Mouse (Mus musculus) embryonic facial prominence, embryonic 10.5 days (tissue): Measurements from ENCODE around the gene Rpl10a. TPM values are rescaled to one million over a fixed set of nuclear protein-coding genes. Genes with fewer than 3 reads are reported as not detected.
"Not testable (repeated sequence)": the region's sequence is repeated elsewhere in the genome, so short reads cannot be mapped to it uniquely, and the experiment has no call there.

Experiments used
- DNase-seq: peaks from one replicate; pipeline ENCODE4 v3.0.0-alpha.2; 2017; ENCODE audit warnings: low spot score
- H3K27ac ChIP-seq: fragments of 300-500 bp; sonication (generic); replicated peaks from 2 replicates; pipeline ENCODE4 v1.5.1; 2016; ENCODE audit warnings: mild to moderate bottlenecking
- H3K27me3 ChIP-seq: fragments of 300-500 bp; sonication (generic); replicated peaks from 2 replicates; pipeline ENCODE4 v1.6.1; 2016; ENCODE audit warnings: low read depth, mild to moderate bottlenecking; ENCODE audit not compliant: poor library complexity, severe bottlenecking
- H3K36me3 ChIP-seq: fragments of 300-500 bp; sonication (generic); replicated peaks from 2 replicates; pipeline ENCODE4 v1.6.1; 2016; ENCODE audit warnings: mild to moderate bottlenecking, moderate library complexity
- H3K4me1 ChIP-seq: fragments of 300-500 bp; sonication (generic); 2 replicates; pipeline ENCODE4 v1.6.1; 2016
- H3K4me3 ChIP-seq: fragments of 300-500 bp; sonication (generic); 2 replicates; pipeline ENCODE4 v1.5.1; 2016; ENCODE audit warnings: mild to moderate bottlenecking, moderate library complexity
- H3K9me3 ChIP-seq: fragments of 300-500 bp; sonication (generic); 2 replicates; pipeline ENCODE4 v1.6.1; 2016; ENCODE audit warnings: mild to moderate bottlenecking
- WGBS: fragments of 180-500 bp; shearing (Covaris S2); methylation state at CpG from one replicate; pipeline ENCODE4 v1.1.7; 2016; 5-methylcytosine and 5-hydroxymethylcytosine counted together
- polyA plus RNA-seq: library from polyadenylated mRNA; unstranded; fragments of >200 nt; fragmentation: Nextera tagmentation; extraction: Ambion mirVana; gene quantifications from 2 replicates; pipeline ENCODE4 v1.2.1, GENCODE M21; 2016

Gene Rpl10a
- polyA plus RNA-seq, 1 experiment from 2014 or later: 546 TPM

- peaks cover 74% of the 10 kb centered on the region for H3K36me3 ChIP-seq
Observed at GRCm38 (mm10) chr17:28325751-28326150, 2.5 kb upstream of the Rpl10a start.

GRCm38 (mm10) chr17:28326951-28327350, 1.3 kb upstream of the Rpl10a start:
- peaks cover 6% of the 10 kb centered on the region; the same call in 1 of the 2 replicates for H3K9me3 ChIP-seq
- 78% methylated on average over 3 of the region's 3 CpGs for WGBS
- H3K27me3 ChIP-seq: no peaks in the 10 kb centered on the region
- H3K27ac ChIP-seq: peak overlapping the region; percentile 97
- H3K4me3 ChIP-seq: 0 out of 2 replicates have a peak overlapping the region, but pooled peaks have one; percentile 83
- peaks cover 56% of the 10 kb centered on the region for H3K4me1 ChIP-seq
- peaks cover 74% of the 10 kb centered on the region for H3K36me3 ChIP-seq
- no peak for DNase-seq

More at GRCm38 (mm10) chr17:28325751-28326150, 2.5 kb upstream of the Rpl10a start:
- H3K9me3 ChIP-seq: peaks cover 6% of the 10 kb centered on the region; the same call in 1 of the 2 replicates
- H3K4me1 ChIP-seq: peaks cover 44% of the 10 kb centered on the region
- H3K27ac ChIP-seq: peak overlapping the region; percentile 70
- H3K4me3 ChIP-seq: no peak overlapping the region
- no peaks in the 10 kb centered on the region for H3K27me3 ChIP-seq
- no peak for DNase-seq
- WGBS: 86% methylated on average over 8 of the region's 8 CpGs

- H3K4me1 ChIP-seq: peaks cover 64% of the 10 kb centered on the region
- H3K9me3 ChIP-seq: peaks cover 6% of the 10 kb centered on the region; the same call in 1 of the 2 replicates
- 4% methylated on average over 22 of the region's 22 CpGs for WGBS
- no peak for DNase-seq
- peak overlapping the region; percentile 97 for H3K27ac ChIP-seq
- H3K4me3 ChIP-seq: peak overlapping the region; percentile 83
- peaks cover 74% of the 10 kb centered on the region for H3K36me3 ChIP-seq
- no peaks in the 10 kb centered on the region for H3K27me3 ChIP-seq
Observed at GRCm38 (mm10) chr17:28327673-28328325, 472 bp upstream of the Rpl10a start.

GRCm38 (mm10) chr17:28328946-28329345, 675 bp downstream of the Rpl10a start:
- Histone ChIP-seq H3K4me1 (peaks cover 75% of the 10 kb centered on the region), H3K27ac (peak overlapping the region; percentile 97), H3K4me3 (peak overlapping the region; percentile 83), H3K27me3 (no peaks in the 10 kb centered on the region), H3K9me3 (peaks cover 6% of the 10 kb centered on the region; the same call in 1 of the 2 replicates), H3K36me3 (peaks cover 79% of the 10 kb centered on the region)
- DNase-seq: no peak
- under 1% methylated on average over 25 of the region's 25 CpGs for WGBS

GRCm38 (mm10) chr17:28329503-28330231, 1.4 kb downstream of the Rpl10a start:
- Histone ChIP-seq H3K9me3 (peaks cover 1% of the 10 kb centered on the region; the same call in 1 of the 2 replicates), H3K27me3 (no peaks in the 10 kb centered on the region), H3K36me3 (peaks cover 79% of the 10 kb centered on the region), H3K4me1 (peaks cover 82% of the 10 kb centered on the region), H3K27ac (peak overlapping the region; percentile 97), H3K4me3 (peak overlapping the region; percentile 83)
- no peak for DNase-seq
- WGBS: 8% methylated on average over 4 of the region's 4 CpGs

- DNase-seq: no peak
- H3K4me1 ChIP-seq: peaks cover 85% of the 10 kb centered on the region
- H3K27ac ChIP-seq: peak overlapping the region; percentile 97
- H3K36me3 ChIP-seq: peaks cover 79% of the 10 kb centered on the region
- 65% methylated on average over 2 of the region's 2 CpGs for WGBS
- no peaks in the 10 kb centered on the region for H3K9me3 ChIP-seq
- H3K27me3 ChIP-seq: no peaks in the 10 kb centered on the region
- H3K4me3 ChIP-seq: peak overlapping the region; percentile 83
Observed at GRCm38 (mm10) chr17:28330232-28330546, 1.9 kb downstream of the Rpl10a start.

- not testable (repeated sequence) for H3K27ac ChIP-seq, H3K27me3 ChIP-seq, H3K9me3 ChIP-seq, DNase-seq
- Histone ChIP-seq H3K4me3 (peak overlapping the region; percentile 83), H3K36me3 (peaks cover 79% of the 10 kb centered on the region), H3K4me1 (peaks cover 85% of the 10 kb centered on the region)
- WGBS: 61% methylated on average over 8 of the region's 8 CpGs
Observed at GRCm38 (mm10) chr17:28330590-28330989, 2.3 kb downstream of the Rpl10a start.

- H3K27ac ChIP-seq: 0 out of 2 replicates have a peak overlapping the region, but pooled peaks have one; percentile 5
Observed at GRCm38 (mm10) chr17:28331241-28332112, 3.2 kb downstream of the Rpl10a start.

GRCm38 (mm10) chr17:28332113-28332914, 4.0 kb downstream of the Rpl10a start:
- H3K27ac ChIP-seq: peak overlapping the region; percentile 5
- whole genome bisulfite sequencing: 48% methylated on average over 13 of the region's 13 CpGs
- peak; percentile 45 for DNase-seq

More at GRCm38 (mm10) chr17:28331241-28332112, 3.2 kb downstream of the Rpl10a start:
- no peaks in the 10 kb centered on the region for H3K9me3 ChIP-seq
- peaks cover 76% of the 10 kb centered on the region for H3K4me1 ChIP-seq
- peak; percentile 42 for DNase-seq
- no peaks in the 10 kb centered on the region for H3K27me3 ChIP-seq
- peak overlapping the region; percentile 83 for H3K4me3 ChIP-seq
- H3K36me3 ChIP-seq: peaks cover 79% of the 10 kb centered on the region
- WGBS: 31% methylated on average over 7 of the region's 7 CpGs

GRCm38 (mm10) chr17:28332915-28333546, 4.8 kb downstream of the Rpl10a start:
- 59% methylated on average over 31 of the region's 31 CpGs for WGBS
- H3K36me3 ChIP-seq: peaks cover 90% of the 10 kb centered on the region
- DNase-seq: peak; percentile 55
- H3K4me1 ChIP-seq: peaks cover 61% of the 10 kb centered on the region
- H3K9me3 ChIP-seq: no peaks in the 10 kb centered on the region
- H3K4me3 ChIP-seq: peak overlapping the region; percentile 31
- peak overlapping the region; percentile 5 for H3K27ac ChIP-seq
- no peaks in the 10 kb centered on the region for H3K27me3 ChIP-seq

More at GRCm38 (mm10) chr17:28332113-28332914, 4.0 kb downstream of the Rpl10a start:
- peak overlapping the region; percentile 16; the same call in 1 of the 2 replicates for H3K4me3 ChIP-seq
- H3K27me3 ChIP-seq: no peaks in the 10 kb centered on the region
- no peaks in the 10 kb centered on the region for H3K9me3 ChIP-seq
- peaks cover 82% of the 10 kb centered on the region for H3K36me3 ChIP-seq
- peaks cover 68% of the 10 kb centered on the region for H3K4me1 ChIP-seq

GRCm38 (mm10) chr17:28335267-28335666, 7.0 kb downstream of the Rpl10a start:
- 73% methylated on average over 10 of the region's 10 CpGs for WGBS
- no peak for DNase-seq
- Histone ChIP-seq H3K27me3 (no peaks in the 10 kb centered on the region), H3K4me3 (no peak overlapping the region), H3K4me1 (peaks cover 50% of the 10 kb centered on the region), H3K36me3 (peaks cover 96% of the 10 kb centered on the region), H3K9me3 (no peaks in the 10 kb centered on the region), H3K27ac (no peak overlapping the region)
